Mouse (Mus musculus) liver, adult 2 months (tissue): ENCODE results near the gene Kat8. TPM values are rescaled to one million over a fixed set of nuclear protein-coding genes. Genes with fewer than 3 reads are reported as not detected.

Source experiments
- DNase-seq: peaks from one replicate; pipeline ENCODE4 v3.0.0-alpha.2; 2011; ENCODE audit warnings: low read depth, low spot score; ENCODE audit errors: extremely low read depth
- H3K27ac ChIP-seq: fragments of 200-500 bp; replicated peaks from 2 replicates; pipeline ENCODE4 v1.5.1; 2012; ENCODE audit warnings: low read depth, mild to moderate bottlenecking, control low read depth, inconsistent platforms, low read length; ENCODE audit not compliant: insufficient read depth
- H3K27me3 ChIP-seq: fragments of 200-500 bp; 2 replicates; pipeline ENCODE4 v1.6.1; 2012; ENCODE audit warnings: mild to moderate bottlenecking, moderate library complexity, low read length, inconsistent platforms; ENCODE audit not compliant: control insufficient read depth, insufficient read depth
- H3K36me3 ChIP-seq: fragments of 200-500 bp; 2 replicates; pipeline ENCODE4 v1.6.1; 2012; ENCODE audit warnings: low read length, inconsistent platforms; ENCODE audit not compliant: control insufficient read depth, insufficient read depth
- H3K4me1 ChIP-seq: fragments of 200-500 bp; 2 replicates; pipeline ENCODE4 v1.6.1; 2011; ENCODE audit warnings: low read length; ENCODE audit not compliant: control insufficient read depth, insufficient read depth
- H3K4me3 ChIP-seq: fragments of 200-500 bp; 2 replicates; pipeline ENCODE4 v1.5.1; 2011; ENCODE audit warnings: low read depth, mild to moderate bottlenecking, control low read depth, low read length, moderate library complexity; ENCODE audit not compliant: insufficient read depth
- H3K79me2 ChIP-seq: fragments of 200-500 bp; 2 replicates; pipeline ENCODE4 v1.6.1; 2012; ENCODE audit warnings: inconsistent platforms, mild to moderate bottlenecking, low read length, moderate library complexity; ENCODE audit not compliant: control insufficient read depth, insufficient read depth
- H3K9ac ChIP-seq: fragments of 200-500 bp; 2 replicates; pipeline ENCODE4 v1.6.1; 2012; ENCODE audit warnings: low read depth, mild to moderate bottlenecking, control low read depth, inconsistent platforms, low read length
- CTCF ChIP-seq: fragments of 200-500 bp; IDR thresholded peaks from 2 replicates; pipeline ENCODE4 v1.5.1; 2011; ENCODE audit warnings: low read depth, low read length, control low read depth
- POLR2A ChIP-seq: fragments of 200-500 bp; IDR thresholded peaks from 2 replicates; pipeline ENCODE4 v1.6.1; 2011; ENCODE audit warnings: low read length, control low read depth; ENCODE audit not compliant: insufficient read depth; ENCODE audit errors: extremely low read depth
- WGBS: fragments of 180-500 bp; shearing (Covaris S2); methylation state at CpG from one replicate; pipeline ENCODE4 v1.1.7; 2018; 5-methylcytosine and 5-hydroxymethylcytosine counted together
- polyA plus RNA-seq: library from polyadenylated mRNA; depleted of rRNA; stranded (reverse); fragments of >200 nt; gene quantifications from 2 replicates; pipeline ENCODE4 v1.2.3, GENCODE M21; 2012
- total RNA-seq: library from RNA; depleted of rRNA; stranded (reverse); fragments of >200 nt; gene quantifications from 2 replicates; pipeline ENCODE4 v1.2.3, GENCODE M21; 2014

The Kat8 gene
- total and polyA plus RNA-seq, 2 experiments: 11.5 to 15.8 TPM

DNA sequence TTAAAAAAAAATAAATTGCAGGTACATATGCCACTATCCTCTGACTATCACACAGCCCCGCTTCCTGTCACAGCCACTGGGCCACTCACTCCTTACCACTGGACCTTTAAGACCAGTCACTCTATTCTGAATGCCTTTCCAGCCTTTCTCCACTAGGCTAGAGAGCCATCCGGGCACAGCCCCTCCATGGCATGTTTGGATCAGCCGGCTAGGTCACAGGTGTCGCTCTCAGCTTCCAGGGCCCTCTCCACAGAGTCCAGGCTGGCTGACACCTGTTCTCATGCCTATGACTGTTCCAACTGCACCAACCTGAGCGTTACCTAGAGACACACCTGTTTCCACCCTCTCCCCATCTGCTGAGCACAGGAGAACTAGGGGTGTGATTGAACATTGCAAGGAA, 16.3 kb downstream of the Kat8 start:
- Histone ChIP-seq H3K27ac (no peak overlapping the region), H3K36me3 (peaks cover 3% of the 10 kb centered on the region; the same call in 1 of the 2 replicates), H3K9ac (no peak overlapping the region), H3K79me2 (no peaks in the 10 kb centered on the region), H3K4me3 (no peak overlapping the region), H3K4me1 (peaks cover 18% of the 10 kb centered on the region), H3K27me3 (no peaks in the 10 kb centered on the region)
- no peak for DNase-seq
- TF ChIP-seq CTCF (no peak), POLR2A (no peak)
- WGBS: 43% methylated on average over 5 of the region's 5 CpGs

DNA sequence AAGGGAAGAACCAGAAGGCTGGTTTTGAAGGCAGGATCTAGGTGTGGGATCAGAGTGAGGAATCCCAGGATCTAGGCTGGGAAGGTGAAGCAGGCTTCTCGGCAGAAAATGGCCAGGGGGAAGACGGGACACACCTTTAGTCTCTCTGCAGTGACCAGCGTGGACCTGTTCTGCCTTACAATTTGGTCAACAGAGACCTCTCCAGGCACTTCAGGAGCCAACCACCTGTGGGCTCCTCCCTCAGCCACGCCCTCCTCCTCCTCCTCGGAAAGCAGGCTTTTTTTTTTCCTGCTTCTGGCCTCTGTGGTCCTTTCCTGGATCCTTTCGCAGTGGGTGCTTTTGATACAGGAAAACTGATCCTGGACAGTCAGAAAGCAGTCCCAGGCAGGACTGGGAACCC, 17.6 kb downstream of the Kat8 start, which contains the start of gene Prss8:
Prss8 (minus strand) TSS at position 182 of the 400 bp plus-strand sequence.
- H3K36me3 ChIP-seq: peaks cover 2% of the 10 kb centered on the region; the same call in 1 of the 2 replicates
- H3K4me3 ChIP-seq: peak within 1 kb of the TSS; percentile 59
- peak; percentile 79 for DNase-seq
- WGBS: 15% methylated on average over 6 of the region's 6 CpGs
- peak within 1 kb of the TSS; percentile 67 for H3K9ac ChIP-seq
- peaks cover 20% of the 10 kb centered on the region for H3K4me1 ChIP-seq
- H3K79me2 ChIP-seq: no peaks in the 10 kb centered on the region
- H3K27ac ChIP-seq: peak within 1 kb of the TSS; percentile 41
- H3K27me3 ChIP-seq: no peaks in the 10 kb centered on the region
- no peak for TF ChIP-seq CTCF
- TF ChIP-seq POLR2A: peak; percentile 29; the same call in 1 of the 2 replicates

- H3K4me3 ChIP-seq: no peak overlapping the region
Measured at GRCm38 (mm10) chr7:127930636-127931035, 18.3 kb downstream of the Kat8 start.

DNA sequence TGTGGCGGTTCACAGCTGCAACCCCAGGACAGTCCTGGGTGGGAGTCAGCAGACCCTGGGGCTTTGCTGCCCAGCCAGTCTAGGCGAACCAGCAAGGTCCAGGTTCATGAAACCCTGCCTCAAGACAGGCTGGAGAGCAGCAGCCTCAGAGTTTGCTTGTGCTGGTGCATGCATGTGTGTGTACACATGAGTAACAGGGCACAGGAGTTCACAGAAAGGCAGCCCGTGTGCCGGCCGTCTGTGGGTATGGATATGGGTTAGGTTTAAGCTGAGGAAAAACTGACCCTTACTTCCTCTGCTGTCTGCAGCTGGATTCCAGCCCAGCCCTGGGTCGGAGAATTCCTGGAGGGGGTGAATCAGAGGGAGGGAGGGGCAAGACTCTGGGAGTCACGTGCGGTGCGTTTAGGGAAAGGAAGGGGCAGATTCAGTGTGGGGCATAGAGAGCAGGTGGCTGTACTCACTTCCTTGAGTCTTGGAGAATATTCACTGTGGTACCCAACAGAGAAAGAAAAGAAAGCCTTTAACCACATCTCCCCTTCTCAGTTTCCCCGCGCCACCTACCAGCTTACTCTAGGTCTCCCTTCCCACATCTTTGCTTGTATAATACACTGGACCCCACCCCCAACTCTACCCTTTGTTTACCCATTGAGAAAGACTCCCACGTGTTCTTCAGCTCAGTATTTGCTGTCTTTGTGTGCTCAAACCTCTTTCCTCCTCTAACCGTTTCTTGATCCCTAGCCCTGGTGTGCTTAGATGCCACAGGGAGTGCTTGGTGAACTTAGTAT, 19.2 kb downstream of the Kat8 start:
- TF ChIP-seq POLR2A: no peak
- no peak for TF ChIP-seq CTCF
- WGBS: 16% methylated on average over 13 of the region's 13 CpGs
- H3K36me3 ChIP-seq: no peaks in the 10 kb centered on the region
- H3K4me3 ChIP-seq: peak overlapping the region; percentile 24; the same call in 1 of the 2 replicates
- DNase-seq: peak; percentile 84
- H3K79me2 ChIP-seq: no peaks in the 10 kb centered on the region
- peak overlapping the region; percentile 65 for H3K9ac ChIP-seq
- H3K27ac ChIP-seq: peak overlapping the region; percentile 88
- no peaks in the 10 kb centered on the region for H3K27me3 ChIP-seq
- H3K4me1 ChIP-seq: peaks cover 20% of the 10 kb centered on the region

More at GRCm38 (mm10) chr7:127930636-127931035, 18.3 kb downstream of the Kat8 start:
- Histone ChIP-seq H3K79me2 (no peaks in the 10 kb centered on the region), H3K9ac (no peak overlapping the region), H3K27ac (peak overlapping the region; percentile 18; the same call in 1 of the 2 replicates), H3K36me3 (peaks cover under 1% of the 10 kb centered on the region; the same call in 1 of the 2 replicates), H3K27me3 (no peaks in the 10 kb centered on the region), H3K4me1 (peaks cover 20% of the 10 kb centered on the region)
- TF ChIP-seq CTCF (no peak), POLR2A (no peak)
- peak; percentile 39 for DNase-seq
- 27% methylated on average over 5 of the region's 5 CpGs for WGBS

- Histone ChIP-seq H3K79me2 (no peaks in the 10 kb centered on the region), H3K4me1 (peaks cover 20% of the 10 kb centered on the region), H3K9ac (peak overlapping the region; percentile 32), H3K27me3 (no peaks in the 10 kb centered on the region), H3K27ac (peak overlapping the region; percentile 67), H3K4me3 (no peak overlapping the region), H3K36me3 (no peaks in the 10 kb centered on the region)
- no peak for TF ChIP-seq CTCF
- no peak for TF ChIP-seq POLR2A
- WGBS: 51% methylated on average over 13 of the region's 13 CpGs
- DNase-seq: no peak
Measured at GRCm38 (mm10) chr7:127932273-127933031, 20.1 kb downstream of the Kat8 start.
